Mouse (Mus musculus): ENCODE measurements around the gene Mansc4.

Gene Mansc4

DNA sequence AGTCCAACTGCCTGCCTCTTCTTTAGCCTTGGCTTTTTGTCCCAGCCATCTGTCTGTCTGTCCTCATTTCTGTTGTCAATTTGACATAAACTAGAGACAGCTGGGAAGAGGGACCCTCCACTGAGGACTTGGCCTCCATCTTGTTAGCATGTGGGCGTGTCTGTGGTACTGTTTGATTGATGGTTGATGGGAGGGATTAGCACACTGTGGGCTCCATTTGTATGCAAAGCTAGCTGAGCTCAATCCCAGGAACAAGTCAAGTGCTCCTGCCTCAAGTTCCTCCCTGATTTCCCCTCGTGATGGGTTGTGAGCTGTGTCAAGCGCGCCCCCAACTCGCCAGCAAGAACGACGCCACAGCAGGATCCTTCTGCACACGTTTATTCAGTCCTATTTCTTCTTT is 10.0 kb downstream of the Mansc4 start:
- no peak for DNase-seq

GRCm38 (mm10) chr6:147075808-147076387 is 10.9 kb downstream of the Mansc4 start:
- peak; percentile 20 for DNase-seq

- DNase-seq: no peak
Observed at GRCm38 (mm10) chr6:147064944-147065261, 21.9 kb downstream of the Mansc4 start.

DNA sequence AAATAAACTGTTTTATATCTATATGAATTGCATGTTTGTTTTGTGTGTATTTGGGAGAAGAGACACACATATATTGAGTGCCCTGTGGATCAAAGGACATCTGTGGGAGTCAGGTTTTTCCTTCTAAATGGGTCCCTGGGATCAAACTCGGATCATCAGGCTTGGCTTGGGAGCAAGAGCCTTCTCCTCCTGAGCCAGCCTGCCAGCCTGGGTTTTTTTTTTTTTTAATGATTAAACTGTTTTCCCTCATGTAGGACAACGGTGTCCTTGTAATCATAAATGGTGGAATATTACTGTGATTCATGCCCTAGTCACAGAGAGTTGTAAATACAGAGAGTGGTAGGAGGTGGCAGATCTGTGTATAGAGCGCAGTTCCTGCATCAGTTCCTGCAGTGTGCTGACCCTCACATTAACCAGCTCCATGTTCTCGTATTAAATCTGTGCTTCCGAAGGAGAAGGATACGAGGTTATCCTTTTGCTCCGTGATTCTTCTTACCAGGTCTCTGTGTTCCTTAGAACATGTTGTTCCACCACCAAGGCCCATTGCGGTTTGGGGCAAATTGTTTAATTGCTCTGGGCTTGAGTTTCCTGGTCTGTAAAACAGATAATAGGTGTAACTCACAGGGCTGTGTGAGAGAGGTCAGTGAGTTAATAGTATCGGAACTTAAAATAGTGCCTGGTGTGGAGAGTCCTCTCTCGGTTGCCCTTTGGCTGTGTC is 22.4 kb downstream of the Mansc4 start:
- no peak for DNase-seq

- no peak for DNase-seq
Observed at GRCm38 (mm10) chr6:147062694-147063093, 24.1 kb downstream of the Mansc4 start.

DNA sequence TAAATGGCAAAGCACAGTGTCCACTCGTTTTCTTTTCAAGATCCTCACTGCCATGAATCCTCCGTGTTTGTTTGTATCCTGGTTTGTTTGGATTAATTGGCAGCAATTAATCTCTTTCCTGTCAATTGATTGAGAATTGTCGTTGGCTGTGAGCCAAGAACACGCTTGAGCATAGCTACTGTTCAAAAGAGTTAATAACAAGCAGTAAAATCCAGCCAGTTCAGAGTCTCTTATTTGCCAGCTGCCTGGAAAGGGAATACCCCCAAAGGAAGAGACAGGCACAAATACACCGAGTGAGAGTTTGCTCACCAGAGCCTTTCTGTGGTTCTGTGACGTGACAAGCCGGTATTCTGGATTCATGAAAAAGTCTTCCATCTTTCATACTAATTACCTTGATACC is 24.8 kb downstream of the Mansc4 start:
- no peak for DNase-seq

DNA sequence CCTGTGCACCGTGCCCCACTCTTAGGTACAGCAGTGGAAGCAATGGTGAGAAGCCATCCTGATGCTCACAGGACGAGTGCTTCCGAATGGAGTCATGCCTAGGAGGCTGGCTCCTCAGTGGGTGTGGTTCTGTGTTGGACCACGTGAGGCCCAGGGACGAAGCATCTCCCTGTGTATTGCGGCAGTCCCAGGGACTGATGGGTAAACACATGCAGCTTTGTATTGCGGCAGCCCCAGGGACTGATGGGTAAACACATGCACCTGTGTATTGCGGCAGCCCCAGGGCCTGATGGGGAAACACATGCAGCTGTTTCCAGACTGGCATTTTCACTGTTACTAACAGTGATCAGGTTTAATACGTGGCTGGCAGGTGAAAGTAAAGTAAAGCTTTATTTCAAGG is 25.2 kb downstream of the Mansc4 start:
- no peak for DNase-seq

DNA sequence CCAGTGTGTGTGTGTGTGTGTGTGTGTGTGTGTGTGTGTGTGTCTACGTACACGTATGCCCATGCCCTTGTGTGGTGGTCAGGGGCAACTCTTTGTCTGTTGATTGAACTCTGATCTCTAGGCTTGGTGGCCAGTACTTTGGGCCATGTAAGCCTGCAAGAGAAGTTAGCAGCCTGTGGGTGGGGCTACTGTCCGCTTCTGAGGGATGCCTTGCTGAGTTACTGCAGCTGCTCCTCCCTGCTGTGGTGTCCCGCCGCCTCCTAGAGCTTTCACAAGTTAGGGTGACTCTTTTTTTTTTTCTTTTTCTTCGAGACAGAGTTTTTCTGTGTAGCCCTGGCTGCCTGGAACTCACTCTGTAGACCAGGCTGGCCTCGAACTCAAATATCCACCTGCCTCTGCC is 27.5 kb downstream of the Mansc4 start:
- DNase-seq: peak; percentile 36

- DNase-seq: no peak
Observed at GRCm38 (mm10) chr6:147055374-147055977, 31.4 kb downstream of the Mansc4 start.

GRCm38 (mm10) chr6:147053785-147054646 is 32.8 kb downstream of the Mansc4 start:
- DNase-seq: no peak

- DNase-seq: no peak
Observed at GRCm38 (mm10) chr6:147052440-147052839, 34.4 kb downstream of the Mansc4 start.

DNA sequence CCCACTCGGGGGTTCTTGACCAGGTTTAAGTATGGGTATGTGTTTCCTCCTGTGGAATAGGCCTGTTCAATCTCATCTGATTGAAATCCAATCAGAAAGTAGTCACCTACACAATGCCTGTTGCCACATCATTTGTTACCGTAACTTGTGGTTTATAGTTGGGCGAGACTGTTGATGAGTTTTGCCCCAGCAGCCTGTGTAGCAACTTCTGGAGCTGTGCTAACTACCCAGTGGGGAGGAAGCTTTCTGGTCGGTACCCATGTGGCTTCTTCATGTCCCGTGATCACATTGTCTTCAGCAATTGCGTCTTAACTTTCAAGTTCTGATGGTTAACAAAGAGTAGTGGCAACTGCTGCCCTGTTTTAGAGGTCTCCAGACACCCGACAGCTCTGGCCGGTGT is 35.2 kb downstream of the Mansc4 start:
- DNase-seq: no peak

DNA sequence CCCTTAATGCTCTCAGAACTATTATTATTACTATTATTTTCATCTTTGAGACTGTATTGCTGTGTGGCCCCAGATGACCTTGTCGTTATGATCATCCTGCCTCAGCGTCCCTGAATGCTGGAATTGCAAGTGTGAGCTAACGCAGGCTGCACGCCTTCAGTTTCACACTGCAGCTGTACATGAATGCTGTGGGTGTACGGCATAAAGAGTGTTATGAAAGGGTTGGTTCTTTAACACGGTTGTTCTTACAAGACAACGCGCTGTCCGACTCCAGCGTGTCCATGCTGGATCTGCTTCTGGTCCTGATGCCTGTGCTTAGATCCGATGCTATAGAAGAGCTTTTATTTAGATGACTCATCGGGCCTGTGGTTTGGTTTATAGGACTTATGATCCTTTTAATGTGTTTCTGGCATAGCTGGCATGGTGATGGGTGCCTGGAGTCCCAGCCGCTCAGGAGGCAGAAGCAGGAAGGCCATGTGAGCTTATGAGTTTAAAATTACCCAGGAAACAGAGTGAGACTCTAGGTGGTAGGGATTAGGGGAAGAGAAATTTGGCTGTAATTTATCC is 37.5 kb downstream of the Mansc4 start:
- DNase-seq: no peak

DNA sequence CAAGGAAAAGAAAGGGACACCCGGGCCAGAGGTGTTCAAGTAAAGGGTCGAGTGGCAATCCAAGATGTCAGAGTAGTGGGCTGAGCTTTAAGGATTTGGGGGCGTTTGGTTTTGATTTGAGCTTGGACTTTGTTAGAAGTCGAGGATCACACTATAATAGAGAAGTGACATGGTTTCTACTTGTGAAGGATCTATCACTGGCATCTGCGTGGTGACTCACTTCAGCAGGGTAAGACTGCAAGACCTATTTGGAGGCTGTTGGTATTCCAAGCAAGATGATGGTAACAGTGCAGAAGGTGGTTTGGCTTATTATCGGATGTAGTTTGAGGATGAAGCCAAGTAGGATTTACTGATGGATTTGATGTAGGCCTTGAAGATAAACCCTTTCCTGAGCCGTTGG is 43.2 kb downstream of the Mansc4 start:
- no peak for DNase-seq

GRCm38 (mm10) chr6:147042291-147043290 is 44.2 kb downstream of the Mansc4 start, which contains the start of gene Mrps35:
Gene Mrps35, plus strand, starts transcription at chr6:147042764.
- peak; percentile 91 for DNase-seq

- DNase-seq: no peak
Observed at GRCm38 (mm10) chr6:147032303-147032925, 54.4 kb downstream of the Mansc4 start, which contains the start of gene Rep15. Gene Rep15, plus strand, starts transcription at chr6:147032584.

DNA sequence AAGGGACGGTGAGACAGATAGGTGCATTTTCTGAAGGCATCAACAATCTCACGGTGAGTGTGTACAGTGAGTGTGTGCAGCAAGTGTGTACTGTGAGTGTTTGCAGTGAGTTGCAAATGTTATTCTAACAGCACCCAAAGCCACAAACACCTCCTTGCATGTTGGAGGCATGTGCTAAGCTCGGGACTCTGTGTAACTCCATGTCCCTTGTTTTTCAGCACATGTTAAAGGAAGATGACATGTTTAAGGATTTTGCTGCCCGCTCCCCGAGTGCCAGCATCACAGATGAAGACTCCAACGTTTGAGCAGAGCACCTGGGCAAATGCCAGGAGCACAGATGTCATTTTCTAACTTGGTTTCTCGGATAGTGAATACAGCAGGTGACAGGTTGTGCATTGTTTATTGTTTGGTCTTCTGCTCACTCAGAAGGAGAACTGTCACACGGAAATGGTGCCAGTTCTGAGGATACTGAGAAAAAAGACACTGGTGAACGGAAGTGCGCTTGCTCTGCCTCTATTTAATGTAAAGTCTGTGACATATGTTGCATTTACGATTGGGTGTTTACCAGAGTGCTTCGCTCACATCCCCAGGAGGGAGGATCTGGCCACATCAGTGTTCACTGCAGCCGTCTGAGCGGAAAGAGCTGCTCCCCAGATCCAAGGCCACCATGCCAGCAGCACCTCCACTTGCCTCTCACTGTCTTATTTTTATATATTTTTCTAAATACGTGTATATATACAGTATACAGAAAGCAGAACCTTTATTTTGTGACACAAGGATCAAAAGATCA is 56.5 kb downstream of the Mansc4 start:
- DNase-seq: no peak

DNA sequence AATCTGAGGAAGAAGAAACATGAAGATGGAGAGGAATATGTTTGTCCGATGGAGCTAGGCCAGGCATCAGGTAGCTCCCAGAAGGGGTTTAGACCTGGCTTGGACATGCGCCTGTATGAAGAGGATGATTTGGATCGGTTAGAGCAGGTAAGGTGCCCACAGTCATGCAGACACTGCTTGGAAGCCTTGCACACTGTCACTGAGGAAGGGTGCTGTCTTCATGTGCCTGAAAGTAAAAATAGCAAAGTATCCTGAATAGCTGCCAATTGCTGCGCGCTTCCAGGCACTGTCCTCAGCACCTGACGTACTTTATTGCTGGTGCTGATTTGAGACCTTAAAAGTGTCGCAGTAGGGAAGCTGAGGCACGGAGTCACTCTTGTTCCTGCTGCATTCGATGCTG is 57.2 kb downstream of the Mansc4 start:
- DNase-seq: no peak

DNA sequence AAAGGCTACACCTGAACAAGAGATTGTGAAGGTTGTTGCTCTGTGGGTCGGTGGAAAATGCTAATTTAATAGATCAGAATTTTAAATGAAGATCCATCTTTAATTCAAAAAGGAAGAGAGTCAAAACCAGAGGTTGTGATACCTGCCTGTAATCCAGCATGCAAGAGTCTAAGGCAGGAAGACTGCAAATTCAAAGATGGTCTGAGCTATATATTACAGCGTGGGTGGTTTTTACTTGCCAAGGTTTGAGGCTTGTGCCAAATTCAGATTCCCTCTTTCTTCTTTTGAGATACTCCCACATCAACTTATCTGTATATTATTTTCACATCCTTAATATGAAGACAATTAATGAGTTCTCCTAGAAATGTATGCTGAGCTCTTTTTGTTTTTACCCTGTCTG is 58.4 kb downstream of the Mansc4 start:
- DNase-seq: no peak

Data from lung, postnatal 14 days (tissue).